Mouse (Mus musculus): ENCODE results near the gene Kcnj12. TPM values are rescaled to one million over a fixed set of nuclear protein-coding genes. Genes with fewer than 3 reads are reported as not detected.

Gene Kcnj12
- polyA plus RNA-seq, 1 experiment from 2014 or later = 0.76 TPM

DNA sequence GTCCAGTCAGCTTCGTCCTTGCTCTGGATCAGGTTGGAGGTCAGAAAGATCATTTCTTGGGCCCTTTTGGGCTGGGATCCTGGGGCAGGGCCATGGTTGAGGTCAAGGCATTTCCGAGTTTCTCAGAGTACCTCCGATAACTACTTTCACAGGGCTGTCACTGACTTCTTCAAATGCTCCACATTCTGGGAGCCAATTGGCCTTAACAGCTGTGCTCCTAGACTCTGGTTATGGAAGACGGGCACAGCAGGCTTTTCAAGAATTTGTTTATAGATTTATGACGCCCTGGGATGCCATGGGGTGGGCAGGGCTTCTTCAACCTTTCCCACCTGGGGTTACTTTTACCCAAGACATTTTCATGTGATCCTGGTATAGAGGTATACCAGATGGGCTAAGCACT, 10.8 kb downstream of the Kcnj12 start:
- no peak overlapping the region for H3K9ac ChIP-seq (ENCODE audit: low read depth, low read length)
- WGBS = 67% methylated on average over 5 of the region's 5 CpGs
- no peak for TF ChIP-seq CTCF (IDR thresholded peaks at IDR 0.05; ENCODE audit: low read depth)
- no peak overlapping the region for H3K4me3 ChIP-seq (ENCODE audit: low read depth, low read length)
- no peak overlapping the region for H3K27ac ChIP-seq (ENCODE audit: low read depth, low read length)
- H3K9me3 ChIP-seq (ENCODE audit: control insufficient read depth) = no peaks in the 10 kb centered on the region
- H3K36me3 ChIP-seq (ENCODE audit: control insufficient read depth, insufficient read depth) = no peaks in the 10 kb centered on the region
- H3K27me3 ChIP-seq (replicated peaks; ENCODE audit: control insufficient read depth, insufficient read depth, low read length) = no peaks in the 10 kb centered on the region
- H3K4me1 ChIP-seq (replicated peaks; ENCODE audit: control insufficient read depth, insufficient read depth, low read length) = no peaks in the 10 kb centered on the region
- H3K4me2 ChIP-seq (replicated peaks; ENCODE audit: low read depth) = no peak overlapping the region
- no peak for ATAC-seq

DNA sequence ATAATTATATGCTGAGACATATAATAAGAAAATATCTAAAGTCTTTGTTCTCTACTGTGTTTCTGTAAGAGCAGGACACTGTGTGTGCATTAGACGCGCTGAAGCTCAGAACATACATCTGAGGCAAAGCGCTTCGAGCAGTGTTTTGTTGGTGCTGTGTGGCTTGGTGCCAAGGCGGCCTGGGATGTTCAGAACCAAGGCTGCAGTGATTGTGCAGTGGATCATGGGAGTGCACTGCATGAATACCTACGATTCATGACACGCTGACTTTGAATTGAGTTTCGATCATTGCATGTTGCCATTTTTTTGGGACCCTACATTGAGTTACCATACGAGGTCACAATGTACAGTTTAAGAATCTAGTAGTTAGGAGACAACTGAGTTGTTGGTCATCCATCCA, 14.3 kb downstream of the Kcnj12 start:
- Histone ChIP-seq H3K9ac (ENCODE audit: low read depth, low read length) (no peak overlapping the region), H3K4me1 (replicated peaks; ENCODE audit: control insufficient read depth, insufficient read depth, low read length) (no peaks in the 10 kb centered on the region), H3K4me2 (replicated peaks; ENCODE audit: low read depth) (no peak overlapping the region), H3K27ac (ENCODE audit: low read depth, low read length) (no peak overlapping the region), H3K4me3 (ENCODE audit: low read depth, low read length) (no peak overlapping the region), H3K9me3 (ENCODE audit: control insufficient read depth) (no peaks in the 10 kb centered on the region), H3K36me3 (ENCODE audit: control insufficient read depth, insufficient read depth) (no peaks in the 10 kb centered on the region), H3K27me3 (replicated peaks; ENCODE audit: control insufficient read depth, insufficient read depth, low read length) (no peaks in the 10 kb centered on the region)
- WGBS = 91% methylated on average over 9 of the region's 9 CpGs
- TF ChIP-seq CTCF (IDR thresholded peaks at IDR 0.05; ENCODE audit: low read depth) = no peak
- no peak for ATAC-seq

DNA sequence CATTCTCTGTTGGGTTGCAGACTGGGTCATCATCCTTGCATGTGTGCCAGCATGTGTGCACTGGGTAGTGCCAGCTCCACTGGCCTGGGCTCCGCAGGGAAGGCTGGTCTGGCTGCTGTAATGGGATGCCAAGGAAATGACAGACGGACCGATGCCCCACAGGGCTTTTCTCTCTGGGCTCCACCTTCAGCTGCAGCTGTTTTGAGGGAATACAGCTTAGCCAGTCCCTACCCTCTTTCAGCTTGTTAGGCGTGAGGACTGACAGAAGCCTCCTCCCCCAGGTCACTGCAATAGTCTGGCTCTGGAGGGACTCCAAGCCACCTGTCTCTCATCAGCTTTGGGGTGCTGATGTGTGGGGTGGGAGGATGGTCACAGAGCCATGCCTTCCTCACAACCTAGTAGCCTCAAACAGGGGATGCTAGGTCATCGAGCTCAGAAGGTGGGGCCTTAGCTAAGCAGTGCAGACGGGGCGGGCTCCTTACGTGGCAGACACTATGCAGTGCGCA, 16.0 kb downstream of the Kcnj12 start:
- ATAC-seq = no peak
- Histone ChIP-seq H3K27ac (ENCODE audit: low read depth, low read length) (no peak overlapping the region), H3K9me3 (ENCODE audit: control insufficient read depth) (no peaks in the 10 kb centered on the region), H3K36me3 (ENCODE audit: control insufficient read depth, insufficient read depth) (no peaks in the 10 kb centered on the region), H3K4me2 (replicated peaks; ENCODE audit: low read depth) (no peak overlapping the region), H3K4me1 (replicated peaks; ENCODE audit: control insufficient read depth, insufficient read depth, low read length) (0 out of 2 replicates have a peak, but pooled peaks cover 7% of the 10 kb centered on the region), H3K9ac (ENCODE audit: low read depth, low read length) (no peak overlapping the region), H3K4me3 (ENCODE audit: low read depth, low read length) (no peak overlapping the region), H3K27me3 (replicated peaks; ENCODE audit: control insufficient read depth, insufficient read depth, low read length) (no peaks in the 10 kb centered on the region)
- 74% methylated on average over 9 of the region's 9 CpGs for WGBS
- no peak for TF ChIP-seq CTCF (IDR thresholded peaks at IDR 0.05; ENCODE audit: low read depth)

DNA sequence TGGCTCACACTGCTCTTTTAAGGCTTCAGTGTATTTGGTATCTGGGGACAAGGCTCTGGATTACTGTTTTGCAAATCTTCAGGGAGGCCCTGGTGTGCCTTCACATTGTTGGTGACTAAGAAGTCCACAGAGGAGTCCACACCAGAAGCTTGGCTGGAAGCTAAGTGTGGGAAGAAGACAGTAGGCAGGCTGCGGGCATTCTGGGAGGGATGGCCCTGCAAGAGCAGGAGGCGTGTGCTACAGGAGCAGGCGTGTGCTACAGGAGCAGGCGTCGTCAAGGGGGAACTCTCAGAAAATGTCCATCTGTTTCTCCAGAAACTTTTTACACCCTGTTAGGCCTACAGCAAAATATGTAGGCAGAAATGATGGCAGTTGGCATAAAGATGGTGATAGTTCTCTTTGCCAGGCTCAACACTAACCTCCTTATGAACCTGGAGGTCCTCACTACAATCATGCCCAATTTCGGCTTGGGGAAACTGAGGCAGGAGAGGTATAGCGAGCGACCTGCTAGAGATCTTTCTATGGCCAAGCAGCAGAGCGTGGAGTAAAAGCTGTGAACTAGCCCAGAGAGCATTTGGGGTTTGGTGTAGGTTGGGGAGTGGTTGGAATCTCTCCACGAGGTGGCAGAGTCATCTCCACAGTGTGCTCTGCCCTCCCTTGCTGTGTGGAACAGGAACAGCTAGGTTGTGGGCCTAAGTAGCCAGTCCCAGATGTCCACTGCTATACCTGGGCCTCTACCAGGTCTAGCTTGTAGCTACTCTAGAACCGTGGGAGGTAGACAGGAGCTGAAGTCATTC, 18.7 kb downstream of the Kcnj12 start:
- no peaks in the 10 kb centered on the region for H3K36me3 ChIP-seq (ENCODE audit: control insufficient read depth, insufficient read depth)
- TF ChIP-seq CTCF (IDR thresholded peaks at IDR 0.05; ENCODE audit: low read depth) = peak; percentile 51
- H3K4me3 ChIP-seq (ENCODE audit: low read depth, low read length) = no peak overlapping the region
- no peak overlapping the region for H3K4me2 ChIP-seq (replicated peaks; ENCODE audit: low read depth)
- no peak for ATAC-seq
- 0 out of 2 replicates have a peak, but pooled peaks cover 7% of the 10 kb centered on the region for H3K4me1 ChIP-seq (replicated peaks; ENCODE audit: control insufficient read depth, insufficient read depth, low read length)
- H3K9me3 ChIP-seq (ENCODE audit: control insufficient read depth) = no peaks in the 10 kb centered on the region
- no peak overlapping the region for H3K27ac ChIP-seq (ENCODE audit: low read depth, low read length)
- no peak overlapping the region for H3K9ac ChIP-seq (ENCODE audit: low read depth, low read length)
- 78% methylated on average over 11 of the region's 11 CpGs for WGBS
- H3K27me3 ChIP-seq (replicated peaks; ENCODE audit: control insufficient read depth, insufficient read depth, low read length) = no peaks in the 10 kb centered on the region

DNA sequence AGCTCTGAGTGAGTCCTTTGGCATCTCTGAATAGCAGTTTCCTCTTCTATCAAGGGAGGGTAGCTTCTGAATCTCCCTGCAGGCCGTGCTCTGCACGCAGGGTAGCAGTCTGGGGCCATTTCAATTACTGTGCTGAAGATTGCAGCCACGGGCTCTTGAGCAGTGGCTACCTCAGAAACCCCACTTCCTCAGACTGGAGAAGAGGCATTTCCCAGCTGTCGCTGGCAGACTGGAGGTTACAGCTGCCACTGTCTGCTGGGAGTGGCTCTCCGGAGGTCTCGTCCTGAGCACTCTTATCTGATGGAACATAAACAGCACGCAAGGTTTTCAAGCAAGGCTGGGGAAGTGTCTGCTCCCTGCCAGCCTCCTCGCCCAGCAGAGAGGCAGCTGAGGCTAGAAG, 20.2 kb downstream of the Kcnj12 start:
- WGBS = 3% methylated on average over 8 of the region's 8 CpGs
- H3K9me3 ChIP-seq (ENCODE audit: control insufficient read depth) = no peaks in the 10 kb centered on the region
- no peaks in the 10 kb centered on the region for H3K27me3 ChIP-seq (replicated peaks; ENCODE audit: control insufficient read depth, insufficient read depth, low read length)
- peak overlapping the region; percentile 30; the same call in 1 of the 2 replicates for H3K4me2 ChIP-seq (replicated peaks; ENCODE audit: low read depth)
- no peak overlapping the region for H3K9ac ChIP-seq (ENCODE audit: low read depth, low read length)
- 0 out of 2 replicates have a peak, but pooled peaks cover 7% of the 10 kb centered on the region for H3K4me1 ChIP-seq (replicated peaks; ENCODE audit: control insufficient read depth, insufficient read depth, low read length)
- H3K36me3 ChIP-seq (ENCODE audit: control insufficient read depth, insufficient read depth) = no peaks in the 10 kb centered on the region
- TF ChIP-seq CTCF (IDR thresholded peaks at IDR 0.05; ENCODE audit: low read depth) = no peak
- no peak overlapping the region for H3K4me3 ChIP-seq (ENCODE audit: low read depth, low read length)
- no peak for ATAC-seq
- H3K27ac ChIP-seq (ENCODE audit: low read depth, low read length) = no peak overlapping the region

DNA sequence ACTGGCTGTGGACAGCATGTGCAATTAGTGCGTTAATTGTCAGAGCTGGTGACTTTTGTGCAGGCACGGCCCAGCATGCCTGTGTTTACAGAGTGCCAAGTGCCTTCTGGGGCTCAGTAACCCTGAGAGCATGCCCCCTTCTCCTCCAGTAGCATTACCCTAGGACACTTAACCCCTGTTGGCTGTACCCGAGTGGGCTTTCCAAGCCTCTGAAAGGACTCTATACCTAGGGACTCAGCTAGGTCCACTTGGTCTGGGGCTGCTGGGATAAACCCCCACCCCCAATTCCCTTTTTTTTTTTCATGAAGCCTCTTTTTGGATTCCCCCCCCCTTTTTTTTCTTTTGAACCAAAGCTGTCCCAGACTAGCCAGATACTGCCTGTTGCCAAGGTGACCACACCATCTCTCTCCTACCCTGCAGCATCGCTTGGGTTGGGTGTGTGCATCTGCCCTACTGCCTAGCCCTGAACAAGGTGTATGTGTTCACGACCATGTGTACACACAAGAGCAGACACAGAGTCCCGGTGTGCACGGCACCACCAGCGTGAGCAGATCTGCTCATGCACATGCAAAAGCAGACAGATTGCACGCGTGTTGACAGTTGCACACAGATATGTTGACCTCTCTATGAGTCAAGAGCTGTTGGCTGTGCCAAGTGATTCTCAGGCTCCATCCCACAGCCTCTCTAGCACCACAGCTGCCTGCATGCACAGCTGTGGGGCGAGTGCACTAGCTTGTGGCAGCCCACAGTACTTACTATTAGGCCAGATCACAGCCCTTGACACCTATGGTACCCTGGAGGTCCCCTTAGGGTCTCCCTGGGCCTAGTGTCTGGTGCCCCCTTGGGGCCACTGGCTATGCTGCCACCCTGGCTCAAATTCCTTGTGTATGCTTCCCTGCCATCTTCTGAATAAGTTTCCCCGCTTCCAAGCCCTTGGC, 21.0 kb downstream of the Kcnj12 start:
- Histone ChIP-seq H3K9ac (ENCODE audit: low read depth, low read length) (no peak overlapping the region), H3K4me2 (replicated peaks; ENCODE audit: low read depth) (peak overlapping the region; percentile 30; the same call in 1 of the 2 replicates), H3K27ac (ENCODE audit: low read depth, low read length) (no peak overlapping the region), H3K4me3 (ENCODE audit: low read depth, low read length) (no peak overlapping the region), H3K36me3 (ENCODE audit: control insufficient read depth, insufficient read depth) (no peaks in the 10 kb centered on the region), H3K9me3 (ENCODE audit: control insufficient read depth) (no peaks in the 10 kb centered on the region), H3K27me3 (replicated peaks; ENCODE audit: control insufficient read depth, insufficient read depth, low read length) (no peaks in the 10 kb centered on the region), H3K4me1 (replicated peaks; ENCODE audit: control insufficient read depth, insufficient read depth, low read length) (0 out of 2 replicates have a peak, but pooled peaks cover 7% of the 10 kb centered on the region)
- TF ChIP-seq CTCF (IDR thresholded peaks at IDR 0.05; ENCODE audit: low read depth) = peak; percentile 66
- ATAC-seq = no peak
- WGBS = 60% methylated on average over 12 of the region's 12 CpGs

All from intestine, postnatal 0 days (tissue).